Mouse (Mus musculus): ENCODE measurements around the gene Irs3. TPM values are rescaled to one million over a fixed set of nuclear protein-coding genes. Genes with fewer than 3 reads are reported as not detected.

The Irs3 gene
- polyA plus RNA-seq, 1 experiment from 2014 or later: not detected

DNA sequence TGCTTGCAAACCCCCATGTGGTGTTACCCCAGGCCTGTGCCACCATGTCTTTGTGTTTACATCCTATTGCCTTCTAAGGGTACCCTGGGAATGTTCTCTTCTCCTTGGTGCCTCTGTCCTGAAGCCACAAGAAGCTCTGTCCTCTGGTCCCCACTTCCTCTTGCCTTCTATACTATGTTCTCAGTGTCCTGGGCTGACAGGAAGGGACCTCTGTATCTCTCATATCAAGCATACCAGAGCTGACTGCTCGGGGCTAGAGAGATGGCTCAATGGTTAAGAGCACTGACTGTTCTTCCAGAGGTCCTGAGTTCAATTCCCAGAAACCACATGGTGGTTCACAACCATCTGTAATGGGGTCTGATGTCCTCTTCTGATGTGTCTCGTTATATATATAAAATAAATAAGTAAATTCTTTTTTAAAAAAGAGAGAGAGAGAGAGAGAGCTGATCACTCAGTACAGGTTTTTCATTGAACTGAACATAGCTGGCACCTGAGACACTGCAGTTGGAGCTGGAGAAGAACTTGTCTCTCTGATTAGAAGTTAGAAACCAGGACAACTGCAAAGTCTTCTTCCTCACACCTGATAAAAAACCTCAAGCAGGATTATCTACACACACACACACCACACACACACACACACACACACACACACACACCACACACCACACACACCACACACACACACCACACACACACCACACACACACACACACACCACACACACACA is 47.3 kb downstream of the Irs3 start:
- Histone ChIP-seq H3K9me3 (no peaks in the 10 kb centered on the region), H3K4me3 (replicated peaks) (no peak overlapping the region), H3K4me1 (replicated peaks) (peaks cover 34% of the 10 kb centered on the region), H3K27ac (no peak overlapping the region), H3K4me2 (replicated peaks) (no peak overlapping the region), H3K36me3 (peaks cover 15% of the 10 kb centered on the region), H3K9ac (replicated peaks) (no peak overlapping the region), H3K27me3 (no peaks in the 10 kb centered on the region)
- ATAC-seq: no peak
- WGBS: 92% methylated on average over 2 of the region's 2 CpGs

- no peak for ATAC-seq
- H3K9ac ChIP-seq (replicated peaks): no peak overlapping the region
- no peak overlapping the region for H3K4me3 ChIP-seq (replicated peaks)
- H3K4me1 ChIP-seq (replicated peaks): peaks cover 27% of the 10 kb centered on the region
- H3K4me2 ChIP-seq (replicated peaks): no peak overlapping the region
- WGBS: 95% methylated on average over 6 of the region's 6 CpGs
- H3K9me3 ChIP-seq: no peaks in the 10 kb centered on the region
- H3K36me3 ChIP-seq: peaks cover 15% of the 10 kb centered on the region
- no peaks in the 10 kb centered on the region for H3K27me3 ChIP-seq
- no peak overlapping the region for H3K27ac ChIP-seq
Observed at GRCm38 (mm10) chr5:137597625-137598024, 47.9 kb downstream of the Irs3 start.

GRCm38 (mm10) chr5:137596601-137597261 is 48.8 kb downstream of the Irs3 start:
- no peak for ATAC-seq
- peak overlapping the region; percentile 38 for H3K4me2 ChIP-seq (replicated peaks)
- no peaks in the 10 kb centered on the region for H3K9me3 ChIP-seq
- peaks cover 18% of the 10 kb centered on the region for H3K4me1 ChIP-seq (replicated peaks)
- no peak overlapping the region for H3K27ac ChIP-seq
- peaks cover 15% of the 10 kb centered on the region for H3K36me3 ChIP-seq
- H3K4me3 ChIP-seq (replicated peaks): 0 out of 2 replicates have a peak overlapping the region, but pooled peaks have one; percentile 15
- 32% methylated on average over 30 of the region's 30 CpGs for WGBS
- no peak overlapping the region for H3K9ac ChIP-seq (replicated peaks)
- no peaks in the 10 kb centered on the region for H3K27me3 ChIP-seq

DNA sequence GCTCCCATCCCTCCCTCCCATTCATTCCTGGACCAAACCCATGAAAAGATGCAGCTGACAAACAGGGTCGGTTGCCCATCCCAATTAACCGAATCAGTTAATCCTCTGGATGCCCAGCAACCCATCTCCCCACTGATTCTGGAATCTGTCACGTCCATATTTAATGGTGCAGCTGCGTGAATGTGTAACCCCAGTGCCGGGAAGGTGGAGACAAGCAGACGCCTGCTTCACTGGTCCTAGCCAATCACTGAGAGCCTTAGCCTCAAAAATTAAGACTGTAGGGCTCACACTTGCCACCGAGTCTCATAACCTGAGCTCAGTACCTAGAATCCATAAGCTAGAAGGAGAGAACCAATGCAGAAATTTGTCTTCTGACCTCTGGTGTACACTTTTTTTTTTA is 49.6 kb downstream of the Irs3 start:
- Histone ChIP-seq H3K36me3 (peaks cover 15% of the 10 kb centered on the region), H3K9ac (replicated peaks) (no peak overlapping the region), H3K9me3 (no peaks in the 10 kb centered on the region), H3K27ac (no peak overlapping the region), H3K4me1 (replicated peaks) (peaks cover 14% of the 10 kb centered on the region), H3K4me2 (replicated peaks) (no peak overlapping the region), H3K27me3 (no peaks in the 10 kb centered on the region), H3K4me3 (replicated peaks) (no peak overlapping the region)
- no peak for ATAC-seq
- WGBS: 68% methylated on average over 7 of the region's 7 CpGs

Other genes with a start within 250 kb of the Irs3 start
- 0.08 and 0.12 TPM in 2 replicates for gene Zan, start 168.7 kb downstream of the Irs3 start, polyA plus RNA-seq (2015; fragmentation: Nextera tagmentation; extraction: Ambion mirVana)
- gene Pop7, start 143.2 kb downstream of the Irs3 start, polyA plus RNA-seq (2015; fragmentation: Nextera tagmentation; extraction: Ambion mirVana): 74.0 and 82.0 TPM in 2 replicates
- gene Gigyf1, start 127.2 kb downstream of the Irs3 start, polyA plus RNA-seq (2015; fragmentation: Nextera tagmentation; extraction: Ambion mirVana): 19.6 and 20.5 TPM in 2 replicates
- gene Epo, start 112.5 kb downstream of the Irs3 start, polyA plus RNA-seq (2015; fragmentation: Nextera tagmentation; extraction: Ambion mirVana): not detected in 2 replicates
- gene Gnb2, start 112.2 kb downstream of the Irs3 start, polyA plus RNA-seq (2015; fragmentation: Nextera tagmentation; extraction: Ambion mirVana): 520 and 545 TPM in 2 replicates
- gene Actl6b, start 92.2 kb downstream of the Irs3 start, polyA plus RNA-seq (2015; fragmentation: Nextera tagmentation; extraction: Ambion mirVana): 231 and 235 TPM in 2 replicates
- 2.4 and 3.6 TPM in 2 replicates for gene Tfr2, start 75.9 kb downstream of the Irs3 start, polyA plus RNA-seq (2015; fragmentation: Nextera tagmentation; extraction: Ambion mirVana)
- gene Mospd3, start 44.7 kb downstream of the Irs3 start, polyA plus RNA-seq (2015; fragmentation: Nextera tagmentation; extraction: Ambion mirVana): 37.6 and 43.1 TPM in 2 replicates
- gene Pcolce, start 31.9 kb downstream of the Irs3 start, polyA plus RNA-seq (2015; fragmentation: Nextera tagmentation; extraction: Ambion mirVana): 9.0 and 10.5 TPM in 2 replicates
- gene Fbxo24, start 16.7 kb downstream of the Irs3 start, polyA plus RNA-seq (2015; fragmentation: Nextera tagmentation; extraction: Ambion mirVana): 0.23 and 0.32 TPM in 2 replicates
- 18.7 and 21.4 TPM in 2 replicates for gene Lrch4, start 16.6 kb downstream of the Irs3 start, polyA plus RNA-seq (2015; fragmentation: Nextera tagmentation; extraction: Ambion mirVana)
- gene Gm20605, start 16.5 kb downstream of the Irs3 start, polyA plus RNA-seq (2015; fragmentation: Nextera tagmentation; extraction: Ambion mirVana): 9.2 and 9.9 TPM in 2 replicates
- 2.7 and 10.9 TPM in 2 replicates for gene Sap25, start 4.4 kb downstream of the Irs3 start, polyA plus RNA-seq (2015; fragmentation: Nextera tagmentation; extraction: Ambion mirVana)
- 19.5 and 19.6 TPM in 2 replicates for gene Agfg2, start 39.0 kb upstream of the Irs3 start, polyA plus RNA-seq (2015; fragmentation: Nextera tagmentation; extraction: Ambion mirVana)
- gene Nyap1, start 95.9 kb upstream of the Irs3 start, polyA plus RNA-seq (2015; fragmentation: Nextera tagmentation; extraction: Ambion mirVana): 39.9 and 42.3 TPM in 2 replicates
- 44.2 and 54.0 TPM in 2 replicates for gene Tsc22d4, start 100.0 kb upstream of the Irs3 start, polyA plus RNA-seq (2015; fragmentation: Nextera tagmentation; extraction: Ambion mirVana)
- gene Ppp1r35, start 133.1 kb upstream of the Irs3 start, polyA plus RNA-seq (2015; fragmentation: Nextera tagmentation; extraction: Ambion mirVana): 43.4 and 48.9 TPM in 2 replicates
- 10.6 and 11.0 TPM in 2 replicates for gene Mepce, start 141.9 kb upstream of the Irs3 start, polyA plus RNA-seq (2015; fragmentation: Nextera tagmentation; extraction: Ambion mirVana)
- gene Zcwpw1, start 142.1 kb upstream of the Irs3 start, polyA plus RNA-seq (2015; fragmentation: Nextera tagmentation; extraction: Ambion mirVana): 10.9 and 12.0 TPM in 2 replicates
- gene Pilra, start 190.6 kb upstream of the Irs3 start, polyA plus RNA-seq (2015; fragmentation: Nextera tagmentation; extraction: Ambion mirVana): 0.42 TPM in 1 of 2 replicates, not detected in the other
- not detected in 2 replicates for gene Pilrb1, start 212.4 kb upstream of the Irs3 start, polyA plus RNA-seq (2015; fragmentation: Nextera tagmentation; extraction: Ambion mirVana)
- not detected in 2 replicates for gene Pilrb2, start 226.1 kb upstream of the Irs3 start, polyA plus RNA-seq (2015; fragmentation: Nextera tagmentation; extraction: Ambion mirVana)

All from midbrain, embryonic 13.5 days (tissue).